Mouse (Mus musculus) small intestine, adult 10 weeks (tissue): ENCODE measurements around the gene Prkca. TPM values are rescaled to one million over a fixed set of nuclear protein-coding genes. Genes with fewer than 3 reads are reported as not detected.

Experiments
- polyA plus RNA-seq: library from polyadenylated mRNA; stranded (reverse); fragments of 350-450 nt; fragmentation: Illumina TruSeq; extraction: RNeasy Lipid Tissue Mini Kit (QIAGEN cat#74804); gene quantifications from one replicate; pipeline ENCODE4 v1.2.3, GENCODE M21; 2014; ENCODE audit warnings: low replicate concordance

Gene Prkca
- 195 TPM for polyA plus RNA-seq

DNA sequence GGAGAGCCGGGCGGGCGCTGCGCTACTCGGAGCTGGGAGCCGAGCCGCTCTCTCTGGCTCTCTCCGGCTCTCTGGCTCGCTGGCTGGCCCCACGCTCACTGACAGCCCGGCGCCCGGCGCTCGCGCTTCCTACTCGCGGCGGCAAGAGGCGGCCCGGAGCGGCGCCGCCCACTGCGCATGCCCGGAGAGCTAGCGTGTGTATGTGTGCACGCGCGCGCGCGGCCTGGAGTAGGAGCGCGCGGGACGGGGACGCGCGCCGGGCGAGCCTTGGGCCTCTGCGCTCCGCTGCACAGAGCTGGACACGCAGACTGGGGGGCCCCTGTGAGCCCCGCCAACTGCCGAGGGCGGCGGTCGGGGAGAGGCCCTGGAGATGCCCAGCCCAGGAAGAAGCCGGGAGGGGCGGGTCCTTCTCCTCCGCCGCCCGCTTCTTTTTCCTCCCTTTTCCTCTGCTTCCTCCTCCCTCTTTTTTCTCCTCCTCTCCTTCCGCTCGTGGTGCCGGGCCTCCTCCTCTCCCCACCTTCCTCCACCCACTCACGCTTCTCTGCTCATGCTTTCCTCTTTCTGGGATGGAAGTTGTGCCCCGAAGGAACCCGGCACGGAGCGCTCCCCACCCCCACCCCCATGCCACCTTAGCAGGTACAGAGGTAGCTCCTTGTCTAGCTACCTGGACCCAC is at the start of gene Prkca:
Prkca (minus strand) TSS at position 140 of the 674 bp plus-strand sequence.

DNA sequence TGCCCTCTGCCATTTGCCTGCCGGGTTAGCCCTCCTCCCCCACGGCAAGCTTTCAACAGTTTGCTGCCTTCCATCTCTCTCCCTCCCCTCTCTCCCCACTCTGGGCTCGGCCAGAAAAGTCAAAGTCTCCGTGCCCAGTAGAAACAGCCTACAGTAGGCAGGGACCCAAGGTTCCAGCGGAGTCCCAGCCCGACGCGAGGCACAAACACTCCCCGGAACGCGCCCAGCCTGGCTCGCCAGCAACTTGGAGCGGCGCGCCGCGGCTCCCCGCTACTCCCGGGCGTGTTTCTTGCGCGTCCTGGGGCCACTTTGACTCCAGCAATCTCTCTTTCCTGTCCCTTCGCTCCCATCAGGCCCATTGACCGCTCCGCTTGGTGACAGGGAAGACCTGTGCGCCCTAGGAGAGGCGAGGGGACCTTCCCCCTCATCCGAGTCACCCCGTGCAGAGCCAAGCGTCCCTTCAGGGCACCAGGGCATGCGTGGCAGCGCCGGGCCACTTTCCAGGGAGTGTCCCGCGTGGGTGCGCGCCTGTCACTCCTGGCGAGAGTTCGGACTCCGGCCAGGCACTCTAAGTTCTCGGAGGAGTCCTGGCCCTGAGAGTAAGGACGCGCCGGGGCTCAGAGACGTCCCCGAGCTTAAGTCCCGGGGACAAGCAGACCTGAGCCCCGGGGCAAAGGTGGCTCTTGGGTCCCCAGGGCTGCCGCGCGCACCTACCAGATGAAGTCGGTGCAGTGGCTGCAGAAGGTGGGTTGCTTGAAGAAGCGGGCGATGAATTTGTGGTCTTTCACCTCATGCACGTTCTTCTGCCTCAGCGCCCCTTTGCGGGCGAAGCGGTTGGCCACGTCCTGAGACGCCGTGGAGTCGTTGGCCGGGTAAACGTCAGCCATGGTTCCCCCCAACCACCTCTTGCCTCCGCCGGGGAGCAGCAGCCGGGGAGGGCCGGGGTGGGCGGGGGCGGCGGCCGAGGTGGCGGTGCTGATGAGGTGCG is 653 bp downstream of the Prkca start, which contains the start of gene Apoh:
Apoh (plus strand) TSS at position 574 of the 988 bp plus-strand sequence.

DNA sequence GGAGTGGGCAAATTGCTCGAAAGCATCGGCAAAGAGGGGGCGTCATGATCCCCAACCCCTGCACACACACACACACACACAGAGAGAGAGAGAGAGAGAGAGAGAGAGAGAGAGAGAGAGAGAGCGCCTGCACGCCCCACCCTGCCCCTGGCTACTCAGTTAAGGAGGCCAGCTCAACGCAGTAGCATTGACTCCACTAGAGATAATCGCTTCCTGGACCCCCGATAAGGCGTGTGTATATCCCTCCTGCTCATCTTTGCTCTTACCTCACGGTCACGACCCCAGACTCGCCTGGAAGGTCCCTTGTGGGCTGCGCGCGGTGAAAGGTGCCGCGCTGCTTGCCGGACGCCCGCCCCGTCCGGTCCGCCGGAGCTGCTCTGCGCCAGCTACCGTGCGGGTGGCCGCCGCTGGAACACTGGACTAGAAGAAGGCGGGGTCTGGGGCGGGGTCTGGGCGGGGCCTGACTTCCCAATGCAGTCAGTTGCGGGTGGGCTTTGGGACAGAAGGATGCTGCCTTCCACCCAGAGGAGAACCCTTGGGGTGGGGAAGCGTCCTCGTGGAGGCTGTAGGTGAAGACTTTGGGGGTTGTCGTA is 429.0 kb downstream of the Prkca start, which contains the start of gene Cacng5:
Cacng5 (minus strand) TSS at position 422 of the 593 bp plus-strand sequence.

Other genes starting within 250 kb of the Prkca start
- gene Apoh, start 574 bp downstream of the Prkca start, polyA plus RNA-seq: 0.37 TPM
- 1.4 TPM for gene Cep112, start 81.3 kb upstream of the Prkca start, polyA plus RNA-seq